Mouse (Mus musculus): ENCODE results near the gene Stpg4. TPM values are rescaled to one million over a fixed set of nuclear protein-coding genes. Genes with fewer than 3 reads are reported as not detected.
A peak's percentile ranks its signal among the peaks of the same experiment; 100 is the strongest.

The Stpg4 gene
- polyA plus RNA-seq, 1 experiment from 2014 or later: not detected

- Histone ChIP-seq H3K4me2 (no peak overlapping the region), H3K9me3 (replicated peaks) (no peaks in the 10 kb centered on the region), H3K4me3 (no peak overlapping the region), H3K27ac (peak overlapping the region; percentile 65), H3K4me1 (peaks cover 43% of the 10 kb centered on the region), H3K9ac (no peak overlapping the region), H3K36me3 (no peaks in the 10 kb centered on the region), H3K27me3 (replicated peaks) (no peaks in the 10 kb centered on the region)
- WGBS (ENCODE audit: insufficient replicate concordance): 40% methylated on average over 10 of the region's 10 CpGs
- no peak for ATAC-seq
Measured at GRCm38 (mm10) chr17:87375941-87376511, 51.5 kb downstream of the Stpg4 start.

GRCm38 (mm10) chr17:87373327-87373726 is 54.2 kb downstream of the Stpg4 start:
- ATAC-seq: no peak
- 80% methylated on average over 9 of the region's 9 CpGs for WGBS (ENCODE audit: insufficient replicate concordance)

GRCm38 (mm10) chr17:87372189-87372588 is 55.4 kb downstream of the Stpg4 start:
- no peak overlapping the region for H3K4me3 ChIP-seq
- H3K4me2 ChIP-seq: no peak overlapping the region
- H3K9ac ChIP-seq: no peak overlapping the region
- peaks cover 24% of the 10 kb centered on the region for H3K4me1 ChIP-seq
- no peaks in the 10 kb centered on the region for H3K27me3 ChIP-seq (replicated peaks)
- H3K9me3 ChIP-seq (replicated peaks): no peaks in the 10 kb centered on the region
- no peak overlapping the region for H3K27ac ChIP-seq
- ATAC-seq: no peak
- 0 out of 2 replicates have a peak, but pooled peaks cover 5% of the 10 kb centered on the region for H3K36me3 ChIP-seq
- WGBS (ENCODE audit: insufficient replicate concordance): 82% methylated on average over 7 of the region's 7 CpGs

More at GRCm38 (mm10) chr17:87373327-87373726, 54.2 kb downstream of the Stpg4 start:
- Histone ChIP-seq H3K27me3 (replicated peaks) (no peaks in the 10 kb centered on the region), H3K4me3 (no peak overlapping the region), H3K4me2 (no peak overlapping the region), H3K27ac (no peak overlapping the region), H3K9ac (no peak overlapping the region), H3K9me3 (replicated peaks) (no peaks in the 10 kb centered on the region), H3K36me3 (0 out of 2 replicates have a peak, but pooled peaks cover 5% of the 10 kb centered on the region), H3K4me1 (peaks cover 29% of the 10 kb centered on the region)

- H3K36me3 ChIP-seq: peaks cover 5% of the 10 kb centered on the region; the same call in 1 of the 2 replicates
- ATAC-seq: no peak
- no peaks in the 10 kb centered on the region for H3K27me3 ChIP-seq (replicated peaks)
- H3K9me3 ChIP-seq (replicated peaks): no peaks in the 10 kb centered on the region
- peaks cover 35% of the 10 kb centered on the region for H3K4me1 ChIP-seq
- H3K9ac ChIP-seq: no peak overlapping the region
- H3K4me3 ChIP-seq: no peak overlapping the region
- WGBS (ENCODE audit: insufficient replicate concordance): 80% methylated on average over 18 of the region's 18 CpGs
- H3K4me2 ChIP-seq: no peak overlapping the region
- H3K27ac ChIP-seq: no peak overlapping the region
Measured at GRCm38 (mm10) chr17:87369270-87369759, 58.2 kb downstream of the Stpg4 start.

- H3K9me3 ChIP-seq (replicated peaks): no peaks in the 10 kb centered on the region
- H3K36me3 ChIP-seq: peaks cover 5% of the 10 kb centered on the region
- H3K27ac ChIP-seq: no peak overlapping the region
- no peak overlapping the region for H3K4me2 ChIP-seq
- WGBS (ENCODE audit: insufficient replicate concordance): 82% methylated on average over 10 of the region's 10 CpGs
- H3K27me3 ChIP-seq (replicated peaks): no peaks in the 10 kb centered on the region
- no peak for ATAC-seq
- no peak overlapping the region for H3K4me3 ChIP-seq
- peaks cover 38% of the 10 kb centered on the region for H3K4me1 ChIP-seq
- H3K9ac ChIP-seq: no peak overlapping the region
Measured at GRCm38 (mm10) chr17:87368481-87368880, 59.1 kb downstream of the Stpg4 start.

GRCm38 (mm10) chr17:87367640-87368039 is 59.9 kb downstream of the Stpg4 start:
- ATAC-seq: no peak
- peaks cover 38% of the 10 kb centered on the region for H3K4me1 ChIP-seq
- no peak overlapping the region for H3K9ac ChIP-seq
- no peak overlapping the region for H3K4me3 ChIP-seq
- H3K4me2 ChIP-seq: no peak overlapping the region
- no peaks in the 10 kb centered on the region for H3K9me3 ChIP-seq (replicated peaks)
- peaks cover 10% of the 10 kb centered on the region for H3K36me3 ChIP-seq
- no peak overlapping the region for H3K27ac ChIP-seq
- 39% methylated on average over 3 of the region's 3 CpGs for WGBS (ENCODE audit: insufficient replicate concordance)
- H3K27me3 ChIP-seq (replicated peaks): no peaks in the 10 kb centered on the region

GRCm38 (mm10) chr17:87367228-87367627 is 60.3 kb downstream of the Stpg4 start:
- no peak overlapping the region for H3K27ac ChIP-seq
- H3K9ac ChIP-seq: no peak overlapping the region
- H3K4me3 ChIP-seq: no peak overlapping the region
- no peak overlapping the region for H3K4me2 ChIP-seq
- peaks cover 14% of the 10 kb centered on the region for H3K36me3 ChIP-seq
- H3K9me3 ChIP-seq (replicated peaks): no peaks in the 10 kb centered on the region
- no peaks in the 10 kb centered on the region for H3K27me3 ChIP-seq (replicated peaks)
- 48% methylated on average over 4 of the region's 4 CpGs for WGBS (ENCODE audit: insufficient replicate concordance)
- H3K4me1 ChIP-seq: peaks cover 38% of the 10 kb centered on the region
- no peak for ATAC-seq

- 48% methylated on average over 2 of the region's 2 CpGs for WGBS (ENCODE audit: insufficient replicate concordance)
- peaks cover 38% of the 10 kb centered on the region for H3K4me1 ChIP-seq
Measured at GRCm38 (mm10) chr17:87366520-87366919, 61.0 kb downstream of the Stpg4 start.

GRCm38 (mm10) chr17:87365268-87365667 is 62.3 kb downstream of the Stpg4 start:
- H3K9ac ChIP-seq: peak overlapping the region; percentile 23; the same call in 1 of the 2 replicates
- H3K36me3 ChIP-seq: peaks cover 17% of the 10 kb centered on the region
- no peak overlapping the region for H3K4me3 ChIP-seq
- 8% methylated on average over 8 of the region's 8 CpGs for WGBS (ENCODE audit: insufficient replicate concordance)
- ATAC-seq: peak; percentile 89
- H3K4me2 ChIP-seq: peak overlapping the region; percentile 46
- peak overlapping the region; percentile 46; the same call in 1 of the 2 replicates for H3K27ac ChIP-seq
- peaks cover 38% of the 10 kb centered on the region for H3K4me1 ChIP-seq
- no peaks in the 10 kb centered on the region for H3K27me3 ChIP-seq (replicated peaks)
- H3K9me3 ChIP-seq (replicated peaks): no peaks in the 10 kb centered on the region

More at GRCm38 (mm10) chr17:87366520-87366919, 61.0 kb downstream of the Stpg4 start:
- no peaks in the 10 kb centered on the region for H3K27me3 ChIP-seq (replicated peaks)
- no peak overlapping the region for H3K27ac ChIP-seq
- H3K9ac ChIP-seq: no peak overlapping the region
- ATAC-seq: no peak
- no peak overlapping the region for H3K4me3 ChIP-seq
- H3K4me2 ChIP-seq: no peak overlapping the region
- no peaks in the 10 kb centered on the region for H3K9me3 ChIP-seq (replicated peaks)
- H3K36me3 ChIP-seq: peaks cover 19% of the 10 kb centered on the region

- no peak overlapping the region for H3K9ac ChIP-seq
- H3K9me3 ChIP-seq (replicated peaks): no peaks in the 10 kb centered on the region
- H3K4me1 ChIP-seq: peaks cover 42% of the 10 kb centered on the region
- peaks cover 22% of the 10 kb centered on the region for H3K36me3 ChIP-seq
- WGBS (ENCODE audit: insufficient replicate concordance): 78% methylated on average over 15 of the region's 15 CpGs
- no peak overlapping the region for H3K27ac ChIP-seq
- no peak overlapping the region for H3K4me2 ChIP-seq
- ATAC-seq: no peak
- no peaks in the 10 kb centered on the region for H3K27me3 ChIP-seq (replicated peaks)
- no peak overlapping the region for H3K4me3 ChIP-seq
Measured at GRCm38 (mm10) chr17:87364108-87364507, 63.4 kb downstream of the Stpg4 start.

GRCm38 (mm10) chr17:87361132-87361531 is 66.4 kb downstream of the Stpg4 start:
- H3K27ac ChIP-seq: no peak overlapping the region
- H3K27me3 ChIP-seq (replicated peaks): no peaks in the 10 kb centered on the region
- WGBS (ENCODE audit: insufficient replicate concordance): 89% methylated on average over 3 of the region's 3 CpGs
- H3K9ac ChIP-seq: no peak overlapping the region
- no peak overlapping the region for H3K4me3 ChIP-seq
- peaks cover 35% of the 10 kb centered on the region for H3K4me1 ChIP-seq
- H3K9me3 ChIP-seq (replicated peaks): no peaks in the 10 kb centered on the region
- no peak overlapping the region for H3K4me2 ChIP-seq
- ATAC-seq: no peak
- peaks cover 22% of the 10 kb centered on the region for H3K36me3 ChIP-seq

- Histone ChIP-seq H3K27me3 (replicated peaks) (no peaks in the 10 kb centered on the region), H3K9me3 (replicated peaks) (no peaks in the 10 kb centered on the region), H3K4me1 (peaks cover 48% of the 10 kb centered on the region), H3K9ac (no peak overlapping the region), H3K4me3 (no peak overlapping the region), H3K36me3 (peaks cover 20% of the 10 kb centered on the region), H3K27ac (no peak overlapping the region), H3K4me2 (no peak overlapping the region)
- no peak for ATAC-seq
- WGBS (ENCODE audit: insufficient replicate concordance): 81% methylated on average over 9 of the region's 9 CpGs
Measured at GRCm38 (mm10) chr17:87357506-87357905, 70.0 kb downstream of the Stpg4 start.
